Mouse (Mus musculus): ENCODE results near the gene Slc5a10. TPM values are rescaled to one million over a fixed set of nuclear protein-coding genes. Genes with fewer than 3 reads are reported as not detected.

The Slc5a10 gene
- polyA plus RNA-seq, 1 experiment from 2014 or later: not detected

- no peaks in the 10 kb centered on the region for H3K4me1 ChIP-seq (replicated peaks; ENCODE audit: control insufficient read depth, insufficient read depth, low read length)
- 47% methylated on average over 2 of the region's 2 CpGs for WGBS
- no peak overlapping the region for H3K4me3 ChIP-seq (replicated peaks; ENCODE audit: low read length)
- no peak for DNase-seq (ENCODE audit: low spot score)
- H3K9me3 ChIP-seq (ENCODE audit: control insufficient read depth, low read length): no peaks in the 10 kb centered on the region
- no peak overlapping the region for H3K9ac ChIP-seq
- no peaks in the 10 kb centered on the region for H3K36me3 ChIP-seq (replicated peaks; ENCODE audit: control insufficient read depth, insufficient read depth)
- H3K27me3 ChIP-seq (ENCODE audit: control insufficient read depth, insufficient read depth, low read length): peaks cover 36% of the 10 kb centered on the region
- H3K4me2 ChIP-seq (replicated peaks): no peak overlapping the region
- no peak overlapping the region for H3K27ac ChIP-seq
- no peak for ATAC-seq (ENCODE audit: low FRiP score)
These were observed 33.0 kb downstream of the Slc5a10 start for GRCm38 (mm10) chr11:61687595-61687994.

DNA sequence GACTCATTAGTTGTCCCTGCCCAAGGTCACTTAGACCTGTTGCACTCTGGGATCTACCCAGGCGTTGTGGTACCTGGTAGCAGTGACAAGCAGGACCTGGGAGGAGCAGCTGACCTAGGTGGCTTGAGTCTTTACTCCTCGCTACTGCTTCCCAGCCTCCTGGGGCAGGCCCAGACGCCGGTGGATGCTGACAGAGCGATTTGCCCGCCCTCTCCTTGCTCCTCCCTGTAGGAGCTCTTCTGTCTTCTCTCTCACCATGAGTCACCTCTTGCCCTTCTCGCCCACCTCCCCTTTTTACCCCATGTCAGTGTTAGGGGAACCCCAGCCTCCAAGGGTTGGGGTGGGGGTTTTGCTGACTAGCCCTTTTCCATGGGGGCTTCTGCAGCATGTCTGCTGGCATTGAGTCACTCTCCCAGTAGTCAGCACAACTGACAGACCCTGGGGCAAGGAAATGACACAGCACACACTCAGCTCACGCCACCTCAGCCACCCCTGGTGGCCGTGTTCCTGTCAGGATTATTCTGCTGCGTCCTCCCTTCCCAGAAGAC lies 33.6 kb downstream of the Slc5a10 start:
- Histone ChIP-seq H3K9me3 (ENCODE audit: control insufficient read depth, low read length) (no peaks in the 10 kb centered on the region), H3K4me1 (replicated peaks; ENCODE audit: control insufficient read depth, insufficient read depth, low read length) (no peaks in the 10 kb centered on the region), H3K4me2 (replicated peaks) (no peak overlapping the region), H3K9ac (no peak overlapping the region), H3K4me3 (replicated peaks; ENCODE audit: low read length) (no peak overlapping the region), H3K27ac (no peak overlapping the region), H3K36me3 (replicated peaks; ENCODE audit: control insufficient read depth, insufficient read depth) (no peaks in the 10 kb centered on the region), H3K27me3 (ENCODE audit: control insufficient read depth, insufficient read depth, low read length) (peaks cover 36% of the 10 kb centered on the region)
- DNase-seq (ENCODE audit: low spot score) (no peak), ATAC-seq (ENCODE audit: low FRiP score) (no peak)
- whole genome bisulfite sequencing: 38% methylated on average over 10 of the region's 10 CpGs

GRCm38 (mm10) chr11:61686141-61686540 lies 34.5 kb downstream of the Slc5a10 start:
- no peak for DNase-seq (ENCODE audit: low spot score)
- Histone ChIP-seq H3K4me3 (replicated peaks; ENCODE audit: low read length) (no peak overlapping the region), H3K27me3 (ENCODE audit: control insufficient read depth, insufficient read depth, low read length) (peaks cover 36% of the 10 kb centered on the region), H3K9me3 (ENCODE audit: control insufficient read depth, low read length) (no peaks in the 10 kb centered on the region), H3K4me1 (replicated peaks; ENCODE audit: control insufficient read depth, insufficient read depth, low read length) (no peaks in the 10 kb centered on the region), H3K4me2 (replicated peaks) (no peak overlapping the region), H3K27ac (no peak overlapping the region), H3K36me3 (replicated peaks; ENCODE audit: control insufficient read depth, insufficient read depth) (no peaks in the 10 kb centered on the region), H3K9ac (no peak overlapping the region)
- no peak for ATAC-seq (ENCODE audit: low FRiP score)
- 72% methylated on average over 2 of the region's 2 CpGs for WGBS

DNA sequence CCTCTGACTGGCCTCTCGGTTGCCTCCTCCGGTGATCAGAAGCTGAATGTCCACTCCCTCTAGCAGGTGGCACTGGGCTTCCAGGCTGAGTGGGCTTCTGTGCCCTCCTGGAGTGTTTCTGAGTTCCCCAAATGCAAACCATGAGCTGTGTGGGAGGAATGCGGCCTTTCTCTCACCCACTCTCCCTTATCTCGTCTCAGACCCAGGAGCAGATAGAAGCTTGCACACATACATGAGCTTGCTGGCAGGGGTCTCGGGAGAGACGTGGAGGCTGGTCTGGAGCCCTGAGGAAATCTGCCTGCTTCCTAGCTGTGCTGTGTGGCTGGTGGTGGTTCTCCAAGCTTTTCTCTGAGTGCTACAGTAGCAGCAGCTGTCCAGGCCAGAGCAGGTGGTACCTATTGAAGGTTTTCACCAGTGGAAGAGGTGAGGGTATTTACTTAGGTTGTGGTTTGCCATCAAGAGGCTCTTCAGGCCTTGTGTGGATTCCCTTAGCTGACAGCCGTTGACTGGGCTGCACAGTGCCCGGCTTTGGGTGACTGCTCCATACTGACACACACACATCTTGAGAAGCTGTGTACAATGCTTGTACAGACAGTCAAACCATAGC lies 35.4 kb downstream of the Slc5a10 start:
- H3K36me3 ChIP-seq (replicated peaks; ENCODE audit: control insufficient read depth, insufficient read depth): no peaks in the 10 kb centered on the region
- H3K27me3 ChIP-seq (ENCODE audit: control insufficient read depth, insufficient read depth, low read length): peaks cover 36% of the 10 kb centered on the region
- H3K4me1 ChIP-seq (replicated peaks; ENCODE audit: control insufficient read depth, insufficient read depth, low read length): no peaks in the 10 kb centered on the region
- H3K9me3 ChIP-seq (ENCODE audit: control insufficient read depth, low read length): no peaks in the 10 kb centered on the region
- no peak overlapping the region for H3K27ac ChIP-seq
- H3K4me2 ChIP-seq (replicated peaks): no peak overlapping the region
- no peak for DNase-seq (ENCODE audit: low spot score)
- H3K4me3 ChIP-seq (replicated peaks; ENCODE audit: low read length): no peak overlapping the region
- no peak for ATAC-seq (ENCODE audit: low FRiP score)
- 65% methylated on average over 8 of the region's 8 CpGs for WGBS
- H3K9ac ChIP-seq: no peak overlapping the region

- Histone ChIP-seq H3K36me3 (replicated peaks; ENCODE audit: control insufficient read depth, insufficient read depth) (no peaks in the 10 kb centered on the region), H3K9me3 (ENCODE audit: control insufficient read depth, low read length) (no peaks in the 10 kb centered on the region), H3K27ac (no peak within 1 kb of the TSS), H3K27me3 (ENCODE audit: control insufficient read depth, insufficient read depth, low read length) (peaks cover 36% of the 10 kb centered on the region), H3K4me2 (replicated peaks) (peak within 1 kb of the TSS; percentile 50), H3K9ac (0 out of 2 replicates have a peak within 1 kb of the TSS, but pooled peaks have one; percentile 16), H3K4me3 (replicated peaks; ENCODE audit: low read length) (peak within 1 kb of the TSS; percentile 32), H3K4me1 (replicated peaks; ENCODE audit: control insufficient read depth, insufficient read depth, low read length) (no peaks in the 10 kb centered on the region)
- DNase-seq (ENCODE audit: low spot score): no peak
- ATAC-seq (ENCODE audit: low FRiP score): no peak
- 2% methylated on average over 76 of the region's 76 CpGs for WGBS
These were observed 36.5 kb downstream of the Slc5a10 start, which contains the start of gene Fam83g for GRCm38 (mm10) chr11:61683907-61684731. Gene Fam83g (plus strand): TSS chr11:61684091.

DNA sequence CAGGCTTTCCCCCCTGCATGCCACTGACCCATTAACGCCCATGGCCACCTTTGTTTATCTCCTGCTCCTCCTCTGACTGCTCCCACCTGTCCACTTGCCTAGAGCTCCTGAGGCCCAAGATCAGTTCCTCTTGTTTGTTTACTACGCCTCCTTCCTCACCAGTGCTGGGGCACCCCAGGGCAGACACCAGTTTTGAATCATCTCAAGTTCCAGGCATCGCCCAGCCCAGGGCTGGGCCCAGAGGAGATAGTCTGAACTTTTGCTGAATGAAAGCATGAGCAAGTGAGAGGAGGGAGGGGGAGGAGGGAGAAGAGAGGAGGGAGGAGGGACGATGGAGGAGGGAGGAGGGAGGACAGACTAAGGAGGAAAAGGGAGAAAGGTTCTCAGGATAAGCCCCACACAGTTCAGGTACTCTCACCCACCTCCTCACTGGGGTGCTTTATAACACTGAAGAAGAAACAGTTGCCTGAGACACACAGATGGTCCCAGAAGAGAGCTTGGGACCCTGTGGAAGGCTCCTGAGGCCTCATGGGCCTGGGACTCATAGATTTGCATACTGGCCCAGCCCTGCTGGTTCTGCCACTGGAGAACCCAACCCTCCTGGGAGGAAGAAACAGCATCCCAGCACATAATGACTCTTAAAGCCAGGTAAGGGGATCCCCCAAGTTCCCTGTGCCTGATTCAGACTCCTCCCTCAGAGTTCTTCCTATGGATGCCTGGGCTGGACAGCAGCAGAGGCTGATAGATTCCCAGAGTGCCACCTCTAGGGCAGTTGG lies 41.3 kb downstream of the Slc5a10 start:
- H3K36me3 ChIP-seq (replicated peaks; ENCODE audit: control insufficient read depth, insufficient read depth): no peaks in the 10 kb centered on the region
- DNase-seq (ENCODE audit: low spot score) (no peak), ATAC-seq (ENCODE audit: low FRiP score) (no peak)
- no peak overlapping the region for H3K9ac ChIP-seq
- no peak overlapping the region for H3K27ac ChIP-seq
- H3K4me1 ChIP-seq (replicated peaks; ENCODE audit: control insufficient read depth, insufficient read depth, low read length): 0 out of 2 replicates have a peak, but pooled peaks cover 7% of the 10 kb centered on the region
- no peak overlapping the region for H3K4me2 ChIP-seq (replicated peaks)
- H3K27me3 ChIP-seq (ENCODE audit: control insufficient read depth, insufficient read depth, low read length): peaks cover 16% of the 10 kb centered on the region
- H3K9me3 ChIP-seq (ENCODE audit: control insufficient read depth, low read length): no peaks in the 10 kb centered on the region
- 80% methylated on average over 4 of the region's 4 CpGs for WGBS
- H3K4me3 ChIP-seq (replicated peaks; ENCODE audit: low read length): no peak overlapping the region

GRCm38 (mm10) chr11:61677709-61678108 lies 42.9 kb downstream of the Slc5a10 start:
- no peak overlapping the region for H3K27ac ChIP-seq
- DNase-seq (ENCODE audit: low spot score) (no peak), ATAC-seq (ENCODE audit: low FRiP score) (no peak)
- H3K27me3 ChIP-seq (ENCODE audit: control insufficient read depth, insufficient read depth, low read length): peaks cover under 1% of the 10 kb centered on the region; the same call in 1 of the 2 replicates
- no peak overlapping the region for H3K4me2 ChIP-seq (replicated peaks)
- no peak overlapping the region for H3K4me3 ChIP-seq (replicated peaks; ENCODE audit: low read length)
- no peaks in the 10 kb centered on the region for H3K9me3 ChIP-seq (ENCODE audit: control insufficient read depth, low read length)
- no peak overlapping the region for H3K9ac ChIP-seq
- 88% methylated on average over 4 of the region's 4 CpGs for WGBS
- no peaks in the 10 kb centered on the region for H3K36me3 ChIP-seq (replicated peaks; ENCODE audit: control insufficient read depth, insufficient read depth)
- 0 out of 2 replicates have a peak, but pooled peaks cover 7% of the 10 kb centered on the region for H3K4me1 ChIP-seq (replicated peaks; ENCODE audit: control insufficient read depth, insufficient read depth, low read length)

DNA sequence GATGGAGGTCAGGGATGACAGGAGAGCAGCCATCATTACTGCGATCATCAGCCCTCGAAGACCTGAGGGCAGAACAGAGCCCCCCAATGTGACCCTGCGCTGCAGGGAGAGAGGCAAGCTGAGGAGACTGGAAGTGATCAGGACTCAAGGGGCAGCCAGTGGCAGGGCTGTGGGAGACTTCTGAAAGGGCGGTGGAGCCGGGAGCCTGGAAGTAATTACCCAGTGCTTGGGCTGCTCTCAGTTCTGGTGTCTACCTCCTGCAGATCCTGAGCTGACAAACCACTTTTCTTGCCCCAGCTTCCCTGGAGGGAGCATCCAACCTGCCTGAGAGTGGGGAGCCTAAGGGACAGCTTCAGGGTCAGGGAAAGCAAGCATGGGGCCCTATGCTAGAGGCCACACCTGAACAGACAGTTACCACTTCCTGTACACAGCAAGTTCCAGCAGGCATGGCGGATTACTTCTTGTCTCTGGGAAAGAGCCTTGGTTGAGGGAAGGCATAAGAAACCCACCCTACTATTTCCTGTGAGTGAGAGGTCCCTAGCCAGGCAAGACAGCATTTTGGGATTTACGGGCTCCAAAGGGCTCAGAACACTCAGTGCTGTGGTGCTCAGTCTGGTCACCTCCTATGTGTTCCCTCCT lies 44.3 kb downstream of the Slc5a10 start:
- DNase-seq (ENCODE audit: low spot score): no peak

More for the DNA sequence above, 44.3 kb downstream of the Slc5a10 start:
- Histone ChIP-seq H3K36me3 (replicated peaks; ENCODE audit: control insufficient read depth, insufficient read depth) (no peaks in the 10 kb centered on the region), H3K27me3 (ENCODE audit: control insufficient read depth, insufficient read depth, low read length) (no peaks in the 10 kb centered on the region), H3K4me2 (replicated peaks) (no peak overlapping the region), H3K27ac (no peak overlapping the region), H3K9me3 (ENCODE audit: control insufficient read depth, low read length) (no peaks in the 10 kb centered on the region), H3K9ac (no peak overlapping the region), H3K4me3 (replicated peaks; ENCODE audit: low read length) (no peak overlapping the region), H3K4me1 (replicated peaks; ENCODE audit: control insufficient read depth, insufficient read depth, low read length) (0 out of 2 replicates have a peak, but pooled peaks cover 7% of the 10 kb centered on the region)
- WGBS: 70% methylated on average over 7 of the region's 7 CpGs
- no peak for ATAC-seq (ENCODE audit: low FRiP score)
